Mouse (Mus musculus) spleen, postnatal 10 days (tissue): Measurements from ENCODE around the gene Timp1.

Experiments used
- DNase-seq, 2 experiments: peaks; one replicate each; pipeline ENCODE4 v3.0.0; 2021 to 2022; ENCODE audit warnings: low spot score in 2 of 2

Gene Timp1

GRCm38 (mm10) chrX:20869962-20870513 is at the start of gene Timp1:
Gene Timp1 (plus strand): TSS chrX:20870166.
- DNase-seq = no peak

- peak in 1 of 2 experiments; percentile 18 for DNase-seq
Observed at GRCm38 (mm10) chrX:20828934-20829333, 41.0 kb upstream of the Timp1 start.

- no peak for DNase-seq
Observed at GRCm38 (mm10) chrX:20847232-20847631, 22.7 kb upstream of the Timp1 start.

- no peak for DNase-seq
Observed at GRCm38 (mm10) chrX:20847816-20848215, 22.1 kb upstream of the Timp1 start.

- DNase-seq = peak; percentile 64 to 85
Observed at GRCm38 (mm10) chrX:20848256-20848984, 21.5 kb upstream of the Timp1 start.

- DNase-seq = no peak
Observed at GRCm38 (mm10) chrX:20853794-20854193, 16.2 kb upstream of the Timp1 start.

- no peak for DNase-seq
Observed at GRCm38 (mm10) chrX:20861453-20862104, 8.4 kb upstream of the Timp1 start.

GRCm38 (mm10) chrX:20862105-20863065 is 7.6 kb upstream of the Timp1 start:
- no peak for DNase-seq

GRCm38 (mm10) chrX:20863161-20864101 is 6.5 kb upstream of the Timp1 start:
- DNase-seq = no peak

GRCm38 (mm10) chrX:20868091-20868490 is 1.9 kb upstream of the Timp1 start:
- DNase-seq = no peak

GRCm38 (mm10) chrX:20869203-20869602 is 763 bp upstream of the Timp1 start:
- no peak for DNase-seq

GRCm38 (mm10) chrX:20872928-20873500 is 3.0 kb downstream of the Timp1 start:
- DNase-seq = no peak

GRCm38 (mm10) chrX:20875241-20875640 is 5.3 kb downstream of the Timp1 start:
- DNase-seq = no peak

- no peak for DNase-seq
Observed at GRCm38 (mm10) chrX:20910074-20910473, 40.1 kb downstream of the Timp1 start.

- DNase-seq = no peak
Observed at GRCm38 (mm10) chrX:20913726-20914125, 43.8 kb downstream of the Timp1 start.

- DNase-seq = no peak
Observed at GRCm38 (mm10) chrX:20915075-20915474, 45.1 kb downstream of the Timp1 start.

GRCm38 (mm10) chrX:20920249-20920843 is 50.4 kb downstream of the Timp1 start:
- peak in 1 of 2 experiments; percentile 14 for DNase-seq

GRCm38 (mm10) chrX:20920844-20921364 is 50.9 kb downstream of the Timp1 start, which contains the start of gene Syn1:
Gene Syn1 (minus strand): TSS chrX:20921004.
- peak; percentile 9 to 65 for DNase-seq

GRCm38 (mm10) chrX:20921366-20921765 is 51.4 kb downstream of the Timp1 start:
- no peak for DNase-seq

GRCm38 (mm10) chrX:20923506-20923905 is 53.5 kb downstream of the Timp1 start:
- no peak for DNase-seq
